Mouse (Mus musculus): ENCODE measurements around the gene Irf7.
A peak's percentile ranks its signal among the peaks of the same experiment; 100 is the strongest.
"Not testable (repeated sequence)": the region's sequence is repeated elsewhere in the genome, so short reads cannot be mapped to it uniquely, and the experiment has no call there.

The Irf7 gene

GRCm38 (mm10) chr7:141275356-141275755, 9.1 kb upstream of the Irf7 start:
- DNase-seq (ENCODE audit: low spot score) = no peak

DNA sequence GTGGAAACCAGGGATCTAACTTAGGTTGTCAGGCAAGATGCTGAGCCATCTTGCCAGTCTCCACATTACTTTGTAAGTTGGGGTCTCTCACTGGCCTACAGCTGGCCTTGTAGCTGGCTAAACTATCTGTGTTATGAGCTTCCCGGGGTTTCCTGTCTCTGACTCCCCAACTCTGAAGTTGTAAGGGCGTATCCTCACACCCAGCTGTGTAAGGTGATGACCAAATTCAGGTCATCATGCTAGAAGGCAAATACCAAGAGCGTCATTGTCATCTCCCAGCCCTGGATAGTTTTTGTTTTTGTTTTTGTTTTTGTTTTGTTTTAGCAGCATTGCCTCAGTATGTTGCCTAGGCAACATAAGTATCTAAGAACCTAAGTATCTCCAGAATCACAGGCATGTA, 4.3 kb upstream of the Irf7 start:
- DNase-seq (ENCODE audit: low spot score) = no peak

GRCm38 (mm10) chr7:141269273-141269545, 2.9 kb upstream of the Irf7 start:
- DNase-seq (ENCODE audit: low spot score) = no peak

GRCm38 (mm10) chr7:141268466-141269272, 2.4 kb upstream of the Irf7 start:
- no peak for DNase-seq (ENCODE audit: low spot score)

DNA sequence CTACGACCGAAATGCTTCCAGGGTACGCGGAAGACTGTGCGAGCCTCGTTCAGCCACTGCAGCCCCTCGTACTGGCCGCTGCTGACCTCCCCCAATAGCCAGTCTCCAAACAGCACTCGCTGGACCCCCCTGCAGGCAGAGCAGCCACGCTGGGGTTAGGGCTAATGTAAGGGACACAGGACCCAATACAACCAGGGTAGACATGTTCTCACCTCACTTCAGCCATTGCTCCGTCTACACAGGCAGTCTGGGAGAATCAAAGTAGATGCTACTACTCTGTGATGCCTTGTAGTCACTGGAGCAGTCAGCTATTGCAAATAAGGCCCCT, 906 bp downstream of the Irf7 start:
- DNase-seq (ENCODE audit: low spot score) = no peak

DNA sequence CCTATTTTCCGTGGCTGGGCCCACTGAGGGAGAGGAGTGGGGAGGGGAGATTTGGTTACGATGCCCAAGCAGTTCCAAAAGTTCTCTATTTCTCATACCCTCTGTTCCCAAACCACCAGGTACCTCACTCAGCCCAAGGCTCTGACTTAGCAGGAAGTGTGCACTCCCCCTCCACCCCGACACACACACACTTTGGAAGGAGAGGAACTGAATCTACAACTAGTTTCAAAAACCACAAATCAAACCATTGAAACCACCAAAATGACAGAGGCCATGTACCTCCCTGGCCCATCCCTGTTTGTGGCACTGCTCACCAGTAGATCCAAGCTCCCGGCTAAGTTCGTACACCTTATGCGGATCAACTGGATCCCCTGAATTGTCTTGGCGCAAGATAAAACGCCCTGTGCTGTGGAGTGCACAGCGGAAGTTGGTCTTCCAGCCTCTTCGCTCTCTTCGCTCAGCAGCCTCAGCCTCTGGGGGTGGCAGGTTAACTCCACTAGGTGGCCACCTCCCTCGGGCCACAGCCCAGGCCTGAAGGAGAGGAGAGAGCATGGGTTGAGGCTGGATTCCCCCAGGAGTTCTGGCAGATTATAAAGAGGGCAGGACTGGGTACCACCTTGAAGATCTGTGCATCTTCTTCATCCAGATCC, 1.4 kb downstream of the Irf7 start:
- peak; percentile 58 for DNase-seq (ENCODE audit: low spot score)

DNA sequence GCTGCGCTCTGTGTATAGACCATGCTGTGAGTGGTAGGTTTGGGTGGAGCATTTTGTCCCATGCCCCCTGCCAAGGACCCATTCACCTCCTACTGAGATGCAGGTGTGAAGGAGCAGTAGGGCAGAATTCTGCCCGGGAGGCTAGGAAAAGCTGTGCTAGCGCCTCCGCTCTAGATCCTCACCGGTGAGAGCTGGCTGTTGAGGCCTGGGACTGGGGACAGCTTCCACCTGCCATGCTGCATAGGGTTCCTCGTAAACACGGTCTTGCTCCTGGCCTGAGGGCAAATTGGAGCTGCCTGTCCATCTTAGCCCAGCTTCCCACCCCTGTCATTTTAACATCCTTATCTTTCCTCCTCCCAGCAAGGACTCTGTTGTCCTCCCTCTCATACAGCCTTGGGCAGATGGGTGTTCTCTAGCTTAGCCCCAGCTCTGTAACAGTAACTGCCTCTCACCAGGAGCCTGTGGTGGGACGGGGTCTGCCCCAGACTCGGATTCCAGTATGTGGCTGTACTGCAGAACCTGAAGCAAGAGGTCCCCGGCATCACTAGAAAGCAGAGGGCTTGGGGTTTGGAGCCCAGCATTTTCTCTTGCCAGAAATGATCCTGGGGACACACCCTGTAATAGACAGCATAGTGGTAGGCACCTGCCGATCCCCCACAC, 2.1 kb downstream of the Irf7 start:
- no peak for DNase-seq (ENCODE audit: low spot score)

DNA sequence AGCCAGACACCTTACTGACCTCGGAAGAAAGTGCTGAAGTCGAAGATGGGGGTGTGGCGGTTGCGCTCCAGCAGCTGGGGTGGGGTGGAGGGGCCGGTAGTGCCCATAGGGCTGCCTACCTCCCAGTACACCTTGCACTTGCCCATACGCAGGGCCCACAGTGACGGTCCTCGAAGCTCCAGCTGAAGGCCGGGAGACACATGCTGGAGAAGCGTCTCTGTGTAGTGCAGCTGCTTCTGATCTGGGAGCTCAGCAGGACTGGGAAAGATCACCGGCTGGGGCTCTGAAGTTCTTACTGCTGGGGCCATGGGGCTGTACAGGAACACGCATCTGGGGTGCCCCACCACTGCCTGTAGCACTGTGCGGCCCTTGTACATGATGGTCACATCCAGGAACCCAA, 2.6 kb downstream of the Irf7 start:
- no peak for DNase-seq (ENCODE audit: low spot score)

DNA sequence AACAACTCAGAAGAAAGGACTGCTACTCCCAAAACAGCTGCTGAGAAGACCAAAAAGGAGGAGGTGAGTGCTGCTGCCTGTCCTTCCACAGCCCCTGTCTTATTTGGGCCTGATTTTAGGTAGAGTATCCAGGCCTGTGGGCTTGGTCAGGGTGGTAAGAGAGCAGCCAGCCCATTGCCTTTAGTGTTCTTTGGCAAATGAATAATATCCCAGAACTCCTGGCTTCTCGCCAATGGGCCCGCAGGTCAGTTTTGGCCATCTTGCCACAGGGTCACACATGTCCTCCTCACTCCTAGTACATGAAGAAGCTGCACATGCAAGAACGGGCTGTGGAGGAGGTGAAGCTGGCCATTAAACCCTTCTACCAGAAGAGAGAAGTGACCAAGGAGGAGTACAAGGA, 4.8 kb downstream of the Irf7 start:
- DNase-seq (ENCODE audit: low spot score) = no peak

DNA sequence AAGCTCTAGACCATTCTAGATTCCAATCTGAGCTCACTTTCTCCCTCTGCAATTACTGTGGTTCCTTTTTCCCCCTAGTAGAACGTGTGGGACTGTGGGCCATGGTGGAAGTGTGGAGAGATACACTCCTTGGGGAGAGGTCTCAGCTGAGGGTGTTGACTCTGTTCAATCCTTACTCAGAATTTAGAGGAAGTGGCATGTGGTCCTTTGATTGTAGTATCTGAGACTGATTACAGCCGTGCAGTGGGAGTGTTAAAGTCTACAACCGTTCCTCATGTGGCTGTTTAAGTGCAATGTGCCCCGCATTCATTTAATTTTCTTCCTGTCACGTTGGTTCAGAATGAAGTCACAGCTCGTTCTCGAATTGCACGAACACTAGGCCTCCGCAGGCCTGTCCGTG, 10.1 kb downstream of the Irf7 start:
- DNase-seq (ENCODE audit: low spot score) = no peak

GRCm38 (mm10) chr7:141250486-141250885, 15.8 kb downstream of the Irf7 start:
- not testable (repeated sequence) for DNase-seq (ENCODE audit: low spot score)

GRCm38 (mm10) chr7:141231551-141231950, 34.7 kb downstream of the Irf7 start:
- DNase-seq (ENCODE audit: low spot score) = no peak

- no peak for DNase-seq (ENCODE audit: low spot score)
Observed at GRCm38 (mm10) chr7:141231111-141231510, 35.2 kb downstream of the Irf7 start.

- DNase-seq (ENCODE audit: low spot score) = no peak
Observed at GRCm38 (mm10) chr7:141230570-141230969, 35.7 kb downstream of the Irf7 start.

GRCm38 (mm10) chr7:141229702-141230101, 36.6 kb downstream of the Irf7 start:
- DNase-seq (ENCODE audit: low spot score) = no peak

GRCm38 (mm10) chr7:141228279-141229067, 37.8 kb downstream of the Irf7 start, which contains the start of gene Phrf1:
Gene Phrf1 (plus strand): TSS chr7:141228784.
- peak; percentile 92 for DNase-seq (ENCODE audit: low spot score)

- no peak for DNase-seq (ENCODE audit: low spot score)
Observed at GRCm38 (mm10) chr7:141227796-141228195, 38.5 kb downstream of the Irf7 start.

DNA sequence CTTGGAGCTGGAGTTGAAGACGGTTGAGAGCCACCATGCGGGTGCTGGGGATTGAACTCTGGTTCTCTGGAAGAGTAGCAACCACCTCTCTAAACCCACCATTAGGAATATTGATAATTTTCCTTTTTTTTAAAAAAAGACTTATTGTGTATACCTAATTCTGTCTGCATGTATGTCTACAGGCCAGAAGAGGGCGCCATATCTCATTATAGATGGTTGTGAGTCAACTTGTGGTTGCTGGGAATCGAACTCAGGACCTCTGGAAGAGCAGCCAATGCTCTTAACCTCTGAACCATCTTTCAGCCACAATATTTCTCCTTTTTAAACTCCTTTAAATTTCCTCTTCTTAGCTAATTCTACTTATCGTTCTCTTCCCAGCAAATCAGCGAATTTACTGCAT, 39.7 kb downstream of the Irf7 start:
- DNase-seq (ENCODE audit: low spot score) = no peak

DNA sequence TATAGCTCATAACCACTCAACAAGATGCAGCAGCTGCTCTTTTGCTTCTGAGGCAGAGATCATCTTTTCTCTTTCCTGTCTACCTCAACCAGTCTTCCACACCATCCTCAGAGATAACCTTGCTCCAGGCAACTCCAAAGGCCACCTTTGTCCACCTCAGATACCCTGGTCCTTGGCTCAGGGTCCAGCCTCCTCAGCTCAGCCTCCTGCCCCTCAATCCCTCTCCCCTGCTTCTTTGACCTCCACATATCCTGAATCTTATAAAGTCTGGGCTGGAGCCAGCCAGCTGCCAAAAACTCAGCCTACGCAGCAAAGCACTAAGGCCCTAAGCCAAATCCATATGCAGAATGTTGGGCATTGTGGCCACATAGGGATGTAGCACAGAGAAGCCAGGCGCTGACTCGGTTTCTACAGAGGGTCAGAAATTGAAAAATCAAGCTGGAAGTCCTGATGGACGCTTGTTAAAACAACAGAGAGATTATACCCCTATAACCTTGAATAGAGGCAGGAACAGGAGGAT, 43.5 kb downstream of the Irf7 start:
- no peak for DNase-seq (ENCODE audit: low spot score)

DNA sequence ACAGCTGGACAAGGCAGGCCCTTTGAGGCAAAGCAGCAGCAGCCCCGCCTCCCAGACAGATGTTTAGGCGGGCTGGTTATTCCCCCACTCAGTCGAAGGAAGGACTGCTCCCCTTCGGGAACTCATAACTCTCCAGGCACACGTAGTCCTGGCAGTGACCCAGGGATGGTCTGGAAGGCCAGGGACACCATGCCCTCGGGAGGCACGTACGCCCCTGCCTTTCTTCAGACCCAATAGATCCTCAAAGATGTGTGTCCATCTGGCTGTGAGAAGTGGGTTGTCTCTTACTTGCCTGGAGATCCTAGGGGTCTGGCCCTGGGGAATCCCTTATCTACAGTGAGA, 44.2 kb downstream of the Irf7 start:
- no peak for DNase-seq (ENCODE audit: low spot score)

DNA sequence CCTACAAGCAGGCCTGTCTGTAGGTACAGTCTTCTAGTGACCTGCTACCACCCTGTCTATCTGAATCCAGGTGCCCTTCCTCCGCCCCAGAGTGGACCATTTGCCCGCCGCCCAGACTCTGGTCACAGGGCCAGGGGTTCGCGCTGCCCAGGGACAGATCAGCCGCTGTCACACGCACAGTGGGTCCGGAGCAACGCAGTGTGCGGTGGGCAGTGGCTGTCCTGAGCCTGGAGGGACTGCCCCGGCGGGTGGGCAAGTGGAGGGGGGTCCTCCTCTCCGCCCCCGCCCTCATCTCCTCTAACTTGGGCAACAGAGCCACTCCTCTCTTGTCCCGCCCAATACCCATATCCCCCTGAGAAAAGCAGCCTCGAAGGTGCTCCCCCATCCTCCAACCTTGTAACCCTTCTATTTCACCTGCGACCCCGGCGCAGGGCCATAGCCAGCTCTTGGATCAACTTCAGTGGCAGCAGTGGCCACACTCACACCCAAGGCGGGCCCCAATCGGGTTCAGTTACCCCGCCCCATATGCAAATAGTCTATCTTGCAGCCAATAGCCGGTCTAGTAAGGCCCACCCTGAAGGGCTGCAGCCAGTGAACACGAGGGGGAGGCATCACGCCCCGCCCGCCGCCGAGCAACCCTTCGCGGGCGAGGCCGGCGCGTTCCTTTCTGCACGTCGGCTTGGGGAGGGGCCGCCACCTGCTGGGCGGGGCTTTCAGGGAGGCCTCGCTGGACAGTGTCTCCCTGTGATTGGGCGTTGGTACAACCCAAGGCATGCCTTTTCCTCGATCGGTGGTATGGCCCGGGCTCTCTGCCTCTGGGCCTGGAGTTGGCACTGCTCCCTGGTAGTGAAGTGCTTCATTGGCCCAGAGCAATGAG, 44.8 kb downstream of the Irf7 start:
- DNase-seq (ENCODE audit: low spot score) = peak; percentile 99

- no peak for DNase-seq (ENCODE audit: low spot score)
Observed at GRCm38 (mm10) chr7:141220377-141220776, 45.9 kb downstream of the Irf7 start.

Measured in embryo, embryonic 10 days (tissue).